Mouse (Mus musculus) thymus, adult 2 months (tissue): ENCODE measurements around the gene Arl8a.

ENCODE experiments used
- CTCF ChIP-seq: fragments of 200-500 bp; IDR thresholded peaks from 2 replicates; pipeline ENCODE4 v1.5.1; 2012; ENCODE audit warnings: mild to moderate bottlenecking, control low read depth, low read length, moderate library complexity, borderline replicate concordance; ENCODE audit not compliant: control insufficient read depth, poor library complexity, insufficient read depth; ENCODE audit errors: extremely low read depth
- POLR2A ChIP-seq: fragments of 200-500 bp; IDR thresholded peaks from 2 replicates; pipeline ENCODE4 v1.6.1; 2012; ENCODE audit warnings: mild to moderate bottlenecking, low read length, control low read depth, moderate library complexity; ENCODE audit not compliant: control insufficient read depth, poor library complexity, insufficient read depth; ENCODE audit errors: extremely low read depth

DNA sequence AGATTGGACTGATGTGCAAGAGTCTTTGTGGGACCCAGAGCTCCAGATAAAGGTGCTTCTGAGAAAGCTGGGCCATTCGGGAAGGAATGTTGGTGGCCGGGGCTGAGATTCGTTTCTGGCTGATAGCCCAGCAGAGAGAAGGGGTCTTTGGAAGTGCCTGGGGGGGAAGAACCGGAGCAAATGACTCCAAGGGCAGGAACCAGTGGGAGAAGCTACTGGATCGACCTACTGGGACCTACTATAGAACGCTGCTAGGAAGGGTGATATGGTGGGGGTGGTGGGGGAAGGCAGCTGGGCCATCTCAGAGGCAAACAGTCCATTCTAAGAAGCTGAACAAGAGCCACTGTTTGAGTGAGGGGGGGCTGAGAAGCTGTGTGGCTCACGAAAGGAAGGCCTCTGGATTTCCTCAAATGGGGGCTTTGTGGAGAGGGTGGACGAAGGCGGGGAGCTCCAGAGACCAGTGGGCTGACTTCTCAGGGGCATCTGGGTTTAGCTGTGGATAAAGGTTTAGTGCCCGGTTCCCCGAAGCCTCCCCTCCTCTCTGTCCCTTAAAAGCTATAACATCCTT lies 13.0 kb downstream of the Arl8a start:
- TF ChIP-seq CTCF (no peak), POLR2A (no peak)
